Mouse (Mus musculus) layer of hippocampus, postnatal 14 days (tissue): ENCODE data around the gene Rnf186. TPM values are rescaled to one million over a fixed set of nuclear protein-coding genes. Genes with fewer than 3 reads are reported as not detected.
A peak's percentile ranks its signal among the peaks of the same experiment; 100 is the strongest.

Experiments
- DNase-seq, 2 experiments: peaks; one replicate each; pipeline ENCODE4 v3.0.0; 2021 to 2022; ENCODE audit warnings: low spot score in 2 of 2, mixed read lengths in 1 of 2
- long read RNA-seq, 2 experiments: library from polyadenylated mRNA; stranded (forward); transcript quantifications; one replicate each; pipeline ENCODE4 v2.0.0; 2021
- total RNA-seq, 2 experiments: library from RNA; stranded (reverse); gene quantifications; 2 replicates each; pipeline ENCODE4 v1.2.3; 2021

Gene Rnf186
- total RNA-seq, result not detected
- long read RNA-seq, experiment 1, result 0 reads
- long read RNA-seq, experiment 2, result 0 reads

GRCm38 (mm10) chr4:138966866-138967265, at the start of gene Rnf186:
Gene Rnf186, plus strand, starts transcription at chr4:138967112.
- no peak for DNase-seq

DNA sequence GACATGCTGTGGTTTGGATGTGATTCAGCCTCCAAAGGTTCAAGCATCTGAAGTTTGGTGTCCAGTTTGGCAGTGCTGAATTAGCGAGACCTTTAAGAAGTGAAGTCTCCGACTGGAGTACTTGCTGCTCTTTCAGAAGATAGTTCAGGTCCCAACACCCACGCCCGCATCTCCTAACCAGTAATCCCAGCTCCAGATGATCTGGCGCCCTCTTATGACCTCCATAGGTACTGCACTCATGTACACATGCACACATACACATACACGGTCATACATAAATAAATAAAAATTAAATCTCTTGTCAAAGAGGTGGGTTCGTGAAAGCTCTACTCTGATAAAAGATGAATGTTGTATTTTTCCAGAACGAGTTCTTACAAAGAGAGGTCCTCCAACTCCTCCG, 49.6 kb upstream of the Rnf186 start:
- DNase-seq, result no peak

- no peak for DNase-seq
Observed at GRCm38 (mm10) chr4:138921254-138922130, 45.4 kb upstream of the Rnf186 start.

- DNase-seq, result peak; percentile 97 to 98
Observed at GRCm38 (mm10) chr4:138922131-138922459, 44.8 kb upstream of the Rnf186 start.

DNA sequence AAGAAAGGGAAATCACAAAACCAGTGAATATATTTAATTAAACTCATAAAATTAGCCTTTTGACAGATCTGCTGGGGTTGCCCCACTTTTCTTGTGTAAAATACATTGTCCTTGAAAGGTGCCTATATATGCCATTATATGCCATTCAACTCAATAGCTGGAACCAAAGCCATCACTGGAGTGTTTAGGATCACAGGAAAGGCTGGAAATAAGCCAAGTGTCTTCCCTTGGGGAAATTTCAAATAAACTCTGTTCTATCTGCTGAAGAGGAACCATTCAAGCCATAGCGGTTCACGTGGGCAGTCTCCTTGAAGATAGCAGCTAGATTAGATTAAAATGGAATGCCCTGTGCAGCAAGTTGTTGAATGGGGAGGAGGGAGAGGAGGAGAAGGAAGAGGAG, 41.4 kb upstream of the Rnf186 start:
- no peak for DNase-seq

- DNase-seq, result no peak
Observed at GRCm38 (mm10) chr4:138933862-138934261, 33.0 kb upstream of the Rnf186 start.

- DNase-seq, result peak in 1 of 2 experiments; percentile 53
Observed at GRCm38 (mm10) chr4:138934456-138935145, 32.3 kb upstream of the Rnf186 start.

- DNase-seq, result no peak
Observed at GRCm38 (mm10) chr4:138938495-138939269, 28.2 kb upstream of the Rnf186 start.

GRCm38 (mm10) chr4:138939481-138939880, 27.4 kb upstream of the Rnf186 start:
- no peak for DNase-seq

- peak in 1 of 2 experiments; percentile 33 for DNase-seq
Observed at GRCm38 (mm10) chr4:138941401-138941800, 25.5 kb upstream of the Rnf186 start.

DNA sequence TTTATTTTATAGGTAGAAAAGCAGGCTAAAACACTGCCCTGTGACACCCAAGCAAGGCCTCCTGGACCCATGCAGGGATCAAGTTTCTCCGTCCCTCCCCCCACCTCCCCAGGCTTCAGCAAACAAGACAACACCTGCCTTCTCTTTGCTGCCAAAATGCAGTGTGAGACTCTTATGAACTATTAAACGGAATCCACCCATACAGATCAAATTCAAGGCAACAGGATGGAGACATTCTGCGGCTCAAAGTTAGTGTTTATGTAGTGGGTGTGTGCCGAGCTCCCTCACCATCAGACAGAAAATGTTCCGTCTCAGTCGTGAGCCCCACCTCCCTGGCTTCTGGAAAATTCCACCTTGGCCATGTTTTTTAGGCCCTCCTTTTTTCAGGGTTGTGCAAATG, 24.9 kb upstream of the Rnf186 start:
- no peak for DNase-seq

- DNase-seq, result peak; percentile 46 to 48
Observed at GRCm38 (mm10) chr4:138943730-138944129, 23.2 kb upstream of the Rnf186 start.

GRCm38 (mm10) chr4:138948257-138948656, 18.7 kb upstream of the Rnf186 start:
- no peak for DNase-seq

- no peak for DNase-seq
Observed at GRCm38 (mm10) chr4:138958612-138959011, 8.3 kb upstream of the Rnf186 start.

DNA sequence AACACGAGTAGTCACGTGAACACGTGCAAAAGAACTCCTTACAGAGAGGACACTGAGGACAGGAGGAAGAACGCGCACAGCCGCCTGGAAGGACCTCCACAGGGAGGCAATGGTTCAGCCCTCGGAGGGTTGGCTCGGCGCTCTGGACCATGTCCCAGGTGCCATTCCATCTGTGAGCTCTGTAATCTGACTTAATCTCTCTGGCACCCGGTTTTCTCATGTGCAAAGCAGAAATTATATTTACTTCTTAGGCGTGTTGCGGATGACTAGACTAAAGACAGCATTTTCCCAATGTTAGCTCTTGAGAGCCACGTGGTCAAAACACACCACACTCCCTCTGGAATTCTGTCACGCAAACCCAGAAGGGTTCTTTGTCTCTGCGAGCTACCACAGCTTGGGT, 7.8 kb upstream of the Rnf186 start:
- peak in 1 of 2 experiments; percentile 44 for DNase-seq

DNA sequence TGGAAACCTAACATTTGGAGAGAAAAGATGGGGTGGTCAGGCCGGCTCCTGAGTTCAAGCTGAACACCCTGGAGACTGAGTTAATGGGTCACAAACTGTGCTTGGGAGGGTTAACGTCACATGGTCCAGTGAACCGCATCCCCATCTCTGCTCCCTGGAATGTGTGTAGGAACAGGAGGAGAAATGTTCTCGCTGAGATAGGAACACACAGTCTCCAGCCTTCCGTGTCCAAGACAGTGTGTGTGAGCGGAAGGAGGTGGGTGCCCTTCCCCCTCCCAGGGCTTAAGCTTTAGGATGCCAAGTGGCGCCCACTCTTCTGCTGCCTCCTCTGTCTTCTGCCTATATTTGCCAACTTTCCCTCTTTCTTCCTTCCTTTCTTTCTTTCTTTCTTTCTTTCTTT, 7.0 kb upstream of the Rnf186 start:
- DNase-seq, result peak in 1 of 2 experiments; percentile 34

GRCm38 (mm10) chr4:138962719-138963118, 4.2 kb upstream of the Rnf186 start:
- DNase-seq, result no peak

DNA sequence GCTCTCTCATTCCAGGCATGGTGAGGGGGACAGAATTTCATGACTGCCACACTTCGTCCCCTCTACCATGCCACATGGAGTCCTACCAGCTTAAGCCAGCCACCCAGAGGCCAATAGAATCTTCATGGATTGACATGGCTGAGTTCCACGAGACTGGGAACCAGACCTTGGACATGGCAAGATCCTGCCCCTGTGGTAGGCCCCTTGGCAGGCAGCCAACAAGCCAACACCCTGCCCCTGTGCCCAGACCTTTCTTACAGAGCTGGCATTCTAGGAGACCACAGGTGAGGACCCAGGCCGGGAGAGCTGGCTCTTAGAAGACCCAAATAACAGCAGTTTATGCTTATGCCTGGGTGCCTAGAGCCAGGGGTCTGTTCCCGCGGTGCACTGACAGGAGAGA, 1.0 kb upstream of the Rnf186 start:
- no peak for DNase-seq

DNA sequence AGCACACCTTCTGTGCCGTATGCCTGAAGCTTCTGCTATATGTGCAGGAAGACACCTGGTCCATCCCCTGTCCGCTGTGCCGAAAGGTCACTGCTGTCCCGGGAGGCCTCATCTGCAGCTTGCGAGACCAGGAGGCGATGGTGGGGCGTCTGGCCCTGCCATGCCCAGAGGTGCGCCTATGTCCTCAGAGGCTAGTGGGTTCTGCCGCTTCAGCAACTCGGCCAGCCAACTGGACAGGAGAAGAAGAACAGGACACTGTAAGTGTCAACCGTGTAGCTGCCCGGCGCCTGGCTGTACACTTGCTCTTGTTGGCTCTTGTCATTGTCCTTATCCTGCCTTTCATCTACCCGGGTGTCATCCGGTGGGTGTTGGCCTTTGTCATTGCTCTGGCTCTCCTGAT, 573 bp downstream of the Rnf186 start:
- no peak for DNase-seq

DNA sequence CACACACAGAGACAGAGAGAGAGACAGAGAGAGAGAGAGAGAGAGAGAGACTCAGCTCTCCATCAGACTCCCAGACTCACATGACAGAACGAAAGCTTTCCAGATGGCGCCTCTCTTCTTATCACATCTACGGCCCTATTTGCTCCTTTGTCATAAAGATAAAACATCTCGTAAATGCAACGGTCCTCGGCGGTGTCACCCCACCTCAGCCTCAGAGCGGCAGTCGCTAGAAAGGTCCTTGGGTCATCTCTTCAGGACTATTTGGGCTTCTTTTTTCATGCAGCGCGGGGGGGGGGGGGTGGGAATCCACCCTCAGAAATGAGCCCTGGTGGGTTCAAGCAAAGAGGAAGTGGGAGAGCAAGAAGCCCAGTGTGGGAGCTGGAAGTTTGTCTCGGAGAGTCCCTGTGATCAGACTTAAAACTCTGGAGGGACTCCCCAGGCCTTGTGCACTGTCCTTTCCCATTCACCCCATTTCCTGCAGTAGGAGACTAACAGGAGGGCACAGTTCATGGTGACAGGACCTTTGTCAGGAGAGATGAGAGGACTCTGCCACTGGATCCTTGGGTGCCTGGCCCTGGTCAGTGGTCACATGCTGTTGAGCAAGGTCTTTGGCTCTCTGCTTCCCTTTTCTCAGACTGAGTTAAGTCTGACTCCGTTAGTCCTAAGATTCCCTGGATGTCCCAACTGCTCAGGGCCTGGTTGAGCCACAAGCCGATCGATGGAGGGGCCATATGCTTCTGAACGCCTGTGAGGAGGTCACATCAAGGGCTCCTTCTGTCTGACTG, 2.1 kb downstream of the Rnf186 start:
- no peak for DNase-seq

DNA sequence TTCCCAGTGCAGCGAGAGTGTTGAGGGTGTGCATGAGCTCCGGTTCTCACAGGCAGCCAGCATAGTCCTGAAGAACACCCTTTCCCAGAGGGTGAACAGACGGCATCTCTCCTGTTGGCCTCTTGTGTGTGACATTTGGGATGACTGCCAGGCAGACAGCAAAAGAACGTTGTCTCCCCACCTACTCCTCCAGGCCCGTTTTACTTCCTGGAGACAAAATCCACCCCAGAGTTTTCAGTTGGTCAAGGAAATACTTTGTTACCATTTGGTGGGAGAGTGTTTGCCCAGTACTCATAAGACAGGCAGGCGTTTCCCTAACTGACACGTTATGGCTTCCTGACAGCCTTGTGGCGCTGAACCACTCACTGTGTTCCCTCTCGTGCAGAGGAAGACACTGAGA, 2.8 kb downstream of the Rnf186 start:
- no peak for DNase-seq
